Mouse (Mus musculus) lung, postnatal 0 days (tissue): ENCODE data around the gene 4930404N11Rik.

ENCODE experiments used
- CTCF ChIP-seq: IDR thresholded peaks from 2 replicates; pipeline ENCODE4 v1.5.1; 2016; ENCODE audit warnings: antibody characterized with exemption, mild to moderate bottlenecking
- EP300 ChIP-seq: IDR thresholded peaks from 2 replicates; pipeline ENCODE4 v1.6.1; 2016; ENCODE audit warnings: antibody characterized with exemption, mild to moderate bottlenecking, control low read depth

DNA sequence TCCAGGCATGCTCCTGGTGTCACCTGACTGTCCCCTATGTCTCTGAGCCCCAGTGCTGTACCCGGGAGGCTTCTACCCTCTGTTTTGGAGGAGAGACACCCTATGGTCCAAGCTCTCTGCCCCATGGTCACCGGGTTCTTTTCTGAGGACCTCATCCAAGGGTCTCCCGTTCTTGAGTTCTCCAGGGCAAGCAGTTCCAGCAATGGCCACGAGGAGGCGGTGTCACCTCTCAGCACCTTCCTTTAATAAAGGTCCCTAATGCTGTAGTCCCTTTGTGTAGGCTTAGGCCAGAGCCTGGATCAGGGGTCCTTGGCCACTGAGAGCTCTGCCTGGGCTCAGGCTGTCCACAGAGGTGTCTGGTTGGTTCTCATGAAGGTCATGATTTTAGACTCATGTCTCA is 29.5 kb upstream of the 4930404N11Rik start:
- TF ChIP-seq EP300 (no peak), CTCF (peak; percentile 96)
